Mouse (Mus musculus): ENCODE data around the gene Gm6657. TPM values are rescaled to one million over a fixed set of nuclear protein-coding genes. Genes with fewer than 3 reads are reported as not detected.

Gm6657 gene
- polyA plus RNA-seq, 1 experiment from 2014 or later: not detected

Other genes starting within 250 kb of the Gm6657 start
- 8.9 and 10.0 TPM in 2 replicates for gene Gphn, start 32.1 kb downstream of the Gm6657 start, polyA plus RNA-seq (2015; fragmentation: Nextera tagmentation; extraction: Ambion mirVana)